Mouse (Mus musculus) erythroid progenitor cell, adult 5-6 weeks (primary cell): ENCODE data around the gene Ino80d. TPM values are rescaled to one million over a fixed set of nuclear protein-coding genes. Genes with fewer than 3 reads are reported as not detected.

ENCODE experiments used
- ATAC-seq: replicated peaks from 2 replicates; pipeline ENCODE4 v1.8.0; 2016; ENCODE audit warnings: moderate number of reproducible peaks, mild to moderate bottlenecking, moderate TSS enrichment, inconsistent platforms; ENCODE audit not compliant: poor library complexity, low FRiP score, severe bottlenecking
- total RNA-seq, 2 experiments: library from RNA; stranded (forward) in 1 of 2; stranded (reverse) in 1 of 2; fragments of 150-400 nt in 1 of 2; fragments of 186-747, 209-891 nt in 1 of 2; gene quantifications; 2 replicates each; pipeline versions ENCODE4 v1.2.3 to v1.2.4; 2015 to 2017; ENCODE audit warnings: low replicate concordance in 2 of 2

Ino80d gene
- total RNA-seq, 2 experiments from 2014 or later = 16.8 to 24.7 TPM

DNA sequence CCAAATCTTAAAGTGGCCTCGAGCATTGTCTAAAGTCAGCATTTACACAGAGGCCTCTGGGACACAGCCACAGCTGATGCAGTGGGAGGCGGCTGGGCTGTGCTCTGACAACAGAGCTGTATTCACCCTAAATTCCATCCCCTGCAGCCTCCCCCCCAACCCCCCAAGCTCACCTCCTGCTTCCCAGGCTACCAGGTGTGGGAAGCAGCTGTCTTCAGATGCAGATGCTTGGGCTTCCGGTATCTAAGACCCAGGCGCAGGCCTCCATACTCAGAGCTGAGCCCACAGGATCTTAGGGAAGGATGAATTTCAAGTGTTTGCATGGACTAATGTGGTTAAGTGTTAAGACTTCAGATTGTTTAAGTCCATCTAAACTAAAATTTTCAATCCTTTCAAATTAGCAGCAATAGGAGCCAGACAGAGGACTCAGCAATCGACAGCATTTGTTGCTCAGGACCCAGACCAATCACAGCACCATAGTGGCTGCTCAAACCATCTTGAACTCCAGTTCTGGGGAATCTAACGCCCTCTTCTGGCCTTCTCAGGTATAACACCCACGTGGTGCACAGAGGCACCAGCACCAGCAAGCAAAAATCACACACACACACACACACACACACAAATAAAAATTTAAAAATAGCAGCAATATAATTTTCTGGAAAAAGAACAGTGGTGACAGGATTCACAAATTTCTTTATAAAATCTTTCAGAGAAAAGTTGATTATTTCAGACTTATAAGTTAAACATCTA, 3.8 kb downstream of the Ino80d start:
- no peak for ATAC-seq

DNA sequence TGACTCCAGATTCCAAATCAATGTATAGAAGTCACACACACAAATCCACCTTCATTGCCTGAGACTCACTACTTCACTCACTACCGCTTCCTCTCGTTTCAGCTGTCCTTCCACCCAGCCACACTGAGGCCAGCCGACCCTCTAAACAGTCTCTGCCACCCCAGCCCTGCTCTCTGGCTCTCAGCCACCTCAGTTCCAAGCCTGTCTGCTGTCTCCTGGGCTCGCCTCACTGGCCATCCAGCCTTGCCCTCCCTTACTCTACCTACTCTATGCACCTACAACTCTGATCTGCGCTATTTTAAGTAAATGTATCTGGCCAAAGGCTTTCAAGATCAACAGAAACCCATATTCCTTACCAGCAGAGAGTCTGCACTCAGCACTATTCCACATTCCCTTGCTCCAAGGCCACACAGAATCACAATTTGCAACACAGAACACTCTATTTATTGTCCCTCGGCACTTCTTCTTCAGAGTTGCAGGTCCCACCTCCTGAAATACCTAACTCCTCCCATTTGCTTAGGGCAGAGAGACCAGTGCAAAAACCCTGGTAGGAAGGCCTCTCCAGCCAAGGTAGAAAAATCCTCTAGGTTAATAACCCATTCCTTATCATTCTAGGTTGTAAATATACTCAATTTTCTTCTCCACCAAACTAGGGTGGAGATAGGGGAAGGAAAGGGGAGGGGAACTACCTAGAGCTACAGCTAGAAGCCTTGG, 6.7 kb downstream of the Ino80d start:
- ATAC-seq = no peak

DNA sequence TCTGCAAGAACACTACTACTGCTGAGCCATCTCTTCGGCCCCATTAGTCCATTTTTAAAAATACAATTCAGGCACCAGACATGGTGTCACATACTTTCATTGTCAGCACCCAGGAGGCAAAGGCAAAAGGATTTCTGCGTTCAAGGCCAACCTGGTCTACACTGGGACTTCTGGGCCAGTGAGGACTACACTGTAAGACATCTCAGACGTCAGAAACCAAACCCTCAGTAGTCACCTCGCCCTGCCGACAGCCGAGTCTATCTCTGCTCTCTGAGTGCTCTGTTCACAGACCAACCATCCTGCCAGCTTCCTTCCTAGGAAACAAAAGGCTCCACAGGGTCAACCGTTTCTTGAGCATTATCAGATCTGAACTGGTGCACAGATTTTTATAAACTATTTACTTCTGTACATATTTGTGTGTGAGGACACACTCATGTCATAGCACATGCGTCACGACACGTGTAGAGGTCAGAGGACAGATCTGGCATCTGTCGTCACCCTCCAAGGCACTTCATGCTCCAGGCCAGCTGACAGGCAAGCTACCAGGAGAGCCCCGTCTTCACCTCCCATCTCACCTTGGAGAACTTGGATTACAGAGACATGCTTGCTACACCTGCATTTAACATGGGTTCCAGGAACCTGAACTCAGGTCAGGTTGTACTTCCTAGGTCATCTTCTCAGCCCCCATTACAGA, 11.6 kb downstream of the Ino80d start:
- ATAC-seq = no peak

GRCm38 (mm10) chr1:63100196-63100595, 14.3 kb downstream of the Ino80d start:
- ATAC-seq = no peak

- ATAC-seq = no peak
These were observed 15.6 kb downstream of the Ino80d start for GRCm38 (mm10) chr1:63098831-63099230.

DNA sequence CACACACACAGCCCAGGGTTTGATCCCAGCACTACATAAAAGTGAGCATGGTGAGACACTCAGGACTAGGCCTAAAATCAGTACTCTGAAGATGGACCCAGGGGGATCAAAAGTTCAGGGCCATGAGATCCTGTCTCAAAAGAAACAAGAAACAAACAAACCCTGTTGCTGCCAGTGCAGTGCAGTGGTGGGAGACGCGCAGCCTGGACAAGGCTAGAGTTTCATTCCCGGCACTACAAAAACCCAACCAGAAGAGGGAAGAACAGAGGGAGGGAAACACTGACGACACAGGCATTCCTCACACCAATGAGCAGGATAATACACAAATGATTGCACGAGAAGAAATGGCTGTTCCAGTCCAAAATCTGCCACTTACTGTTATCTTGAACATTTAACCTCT, 18.4 kb downstream of the Ino80d start:
- ATAC-seq = no peak

DNA sequence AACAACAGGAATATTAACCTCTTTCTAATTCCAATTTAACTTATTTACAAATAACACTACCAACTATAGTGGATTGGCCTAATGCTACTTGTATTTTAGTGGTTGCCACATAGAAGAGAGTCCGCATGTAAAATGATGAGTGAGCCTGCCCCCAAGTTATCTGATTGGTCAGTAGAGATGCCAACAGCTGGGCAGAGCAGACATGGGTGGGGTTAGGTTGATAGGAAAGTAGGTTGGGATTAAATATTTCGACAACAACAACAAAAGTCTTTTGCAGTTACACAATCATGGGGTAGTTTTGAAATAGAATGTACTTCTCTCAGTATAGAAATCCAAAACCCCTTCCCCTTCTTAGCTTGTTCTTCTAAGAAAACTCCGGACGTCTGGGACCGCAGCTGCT, 24.7 kb downstream of the Ino80d start:
- no peak for ATAC-seq

DNA sequence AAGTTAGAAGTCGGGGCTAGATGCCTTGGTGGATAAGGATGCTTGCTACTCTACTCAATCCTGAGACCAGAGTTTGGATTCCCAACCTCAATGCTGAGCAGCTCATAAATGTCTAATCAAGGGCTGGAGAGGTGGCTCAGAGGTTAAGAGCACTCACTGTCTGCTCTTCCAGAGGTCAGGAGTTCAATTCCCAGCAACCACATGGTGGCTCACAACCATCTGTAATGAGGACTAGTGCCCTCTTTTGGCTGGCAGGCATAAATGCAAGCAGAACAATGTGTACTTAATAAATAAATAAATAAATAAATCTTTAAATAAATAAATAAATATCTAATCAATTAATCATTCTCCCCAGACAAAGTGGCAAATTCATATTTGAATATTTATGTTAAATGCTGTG, 25.9 kb downstream of the Ino80d start:
- no peak for ATAC-seq

DNA sequence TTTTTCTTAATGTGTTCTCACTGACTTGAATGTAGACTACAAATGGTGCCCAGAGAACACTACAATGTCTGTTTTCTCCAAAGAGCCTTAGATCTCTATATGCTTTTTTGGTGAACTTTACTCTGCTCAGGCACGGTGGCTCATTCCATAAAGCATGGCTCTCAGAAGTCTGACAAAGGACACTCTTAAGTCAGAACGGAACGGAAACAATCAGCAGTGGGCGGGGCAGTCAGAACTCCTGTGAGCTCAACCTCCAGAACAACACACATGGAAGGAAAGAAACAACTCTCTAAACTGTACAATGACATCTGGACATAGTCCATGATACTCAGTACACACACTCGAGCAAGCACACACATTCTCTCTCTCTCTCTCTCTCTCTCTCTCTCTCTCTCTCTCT, 34.2 kb downstream of the Ino80d start:
- no peak for ATAC-seq

- no peak for ATAC-seq
These were observed 38.1 kb downstream of the Ino80d start for GRCm38 (mm10) chr1:63076383-63076782.

DNA sequence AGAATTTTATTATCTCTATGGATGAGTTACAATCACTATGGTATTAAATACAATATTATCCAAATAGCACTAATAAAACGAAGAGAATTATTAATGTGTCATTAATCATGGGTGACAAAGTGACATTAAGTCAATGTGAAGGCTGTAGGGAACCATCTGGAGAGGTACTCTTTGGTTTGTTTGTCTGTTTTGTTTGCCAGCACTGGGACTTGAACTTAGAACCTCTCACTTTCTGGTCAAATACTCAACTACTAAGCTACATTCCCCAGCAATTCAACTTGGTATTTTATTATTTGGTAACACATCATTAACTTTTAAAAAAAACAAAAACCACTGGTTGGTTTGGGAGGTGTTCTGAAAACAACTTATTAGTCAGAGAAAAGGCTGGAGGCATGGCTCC, 43.1 kb downstream of the Ino80d start:
- ATAC-seq = no peak

DNA sequence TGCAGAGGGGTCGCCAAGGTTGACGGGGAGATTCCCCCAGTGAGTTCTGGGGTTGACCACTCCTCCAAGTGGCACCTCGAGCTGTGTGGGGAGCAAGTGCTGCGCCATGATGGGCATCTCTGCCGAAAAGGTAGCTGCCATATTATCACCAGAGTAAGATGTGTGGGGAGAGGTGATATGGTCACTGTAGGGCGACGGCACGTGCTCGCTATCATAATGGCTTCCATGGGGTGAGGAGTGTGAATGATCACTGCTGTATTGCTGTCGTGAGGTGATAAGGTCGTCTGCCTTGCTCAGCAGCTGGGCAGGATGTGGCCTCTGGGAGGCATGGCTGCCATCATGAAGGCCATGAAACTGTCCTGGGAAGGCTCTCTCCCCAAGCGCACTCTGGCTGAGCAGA, 56.1 kb downstream of the Ino80d start:
- peak; percentile 25; the same call in 1 of the 2 replicates for ATAC-seq

GRCm38 (mm10) chr1:63057849-63058248, 56.6 kb downstream of the Ino80d start:
- ATAC-seq = no peak

DNA sequence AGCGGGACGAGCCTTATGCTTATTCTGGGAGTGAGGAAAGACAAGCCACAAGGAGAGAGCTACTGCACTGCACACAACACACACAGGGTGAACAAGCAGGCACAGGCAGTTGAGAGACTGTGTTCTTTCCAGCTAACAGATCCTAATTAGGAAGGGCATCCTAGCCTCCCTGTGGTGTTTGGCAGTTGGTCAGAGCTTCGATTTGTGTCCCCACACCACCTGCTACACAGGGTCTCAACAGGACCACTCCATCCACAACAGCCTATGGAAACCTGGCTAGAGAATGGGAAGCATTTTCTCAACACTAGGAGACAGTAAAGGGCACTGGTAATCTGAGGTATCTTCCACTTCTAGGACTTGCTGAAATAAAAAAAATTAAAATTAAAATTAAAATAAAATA, 57.1 kb downstream of the Ino80d start:
- no peak for ATAC-seq

- no peak for ATAC-seq
These were observed 59.1 kb downstream of the Ino80d start for GRCm38 (mm10) chr1:63055386-63055785.

DNA sequence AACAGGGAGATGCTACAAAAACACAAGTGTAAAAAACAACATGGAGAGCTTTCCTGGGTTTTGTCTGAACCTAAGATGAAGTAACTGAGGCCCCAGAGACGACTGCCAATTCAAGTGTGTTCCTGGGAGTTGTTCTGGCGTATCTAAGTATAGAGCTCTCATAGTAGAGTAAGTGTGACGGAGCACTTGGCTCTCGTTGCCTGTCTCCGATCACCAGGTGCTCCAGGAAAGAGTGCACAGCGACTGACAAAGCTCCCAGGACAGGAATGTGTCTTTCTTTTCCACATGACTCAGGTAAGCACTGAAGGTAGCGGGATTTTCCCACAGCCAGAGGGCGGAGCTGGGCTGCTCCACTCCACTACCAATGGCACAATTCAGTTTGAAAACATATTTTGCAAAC, 63.6 kb downstream of the Ino80d start:
- ATAC-seq = no peak

- ATAC-seq = no peak
These were observed 64.5 kb downstream of the Ino80d start for GRCm38 (mm10) chr1:63049977-63050376.

- no peak for ATAC-seq
These were observed 66.5 kb downstream of the Ino80d start for GRCm38 (mm10) chr1:63047983-63048382.

DNA sequence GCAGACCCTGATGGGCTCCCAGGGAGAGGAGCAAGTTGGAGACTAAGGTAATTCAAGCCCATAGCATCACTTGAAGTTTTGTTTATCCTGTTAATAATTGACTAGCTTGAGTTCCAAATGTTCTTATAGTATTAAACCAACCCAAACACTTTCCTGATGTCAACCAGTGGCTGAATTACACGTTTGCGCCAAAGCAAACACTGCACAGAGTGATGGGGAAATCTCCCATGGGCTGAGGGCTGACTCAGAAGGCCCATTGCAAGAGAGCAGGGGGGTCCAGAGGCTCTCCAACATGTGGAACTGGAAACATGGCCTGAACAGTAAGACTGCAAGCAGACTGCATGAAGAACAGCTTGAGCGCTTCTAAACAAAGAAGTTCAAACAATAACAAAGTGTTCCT, 81.5 kb downstream of the Ino80d start:
- ATAC-seq = no peak

DNA sequence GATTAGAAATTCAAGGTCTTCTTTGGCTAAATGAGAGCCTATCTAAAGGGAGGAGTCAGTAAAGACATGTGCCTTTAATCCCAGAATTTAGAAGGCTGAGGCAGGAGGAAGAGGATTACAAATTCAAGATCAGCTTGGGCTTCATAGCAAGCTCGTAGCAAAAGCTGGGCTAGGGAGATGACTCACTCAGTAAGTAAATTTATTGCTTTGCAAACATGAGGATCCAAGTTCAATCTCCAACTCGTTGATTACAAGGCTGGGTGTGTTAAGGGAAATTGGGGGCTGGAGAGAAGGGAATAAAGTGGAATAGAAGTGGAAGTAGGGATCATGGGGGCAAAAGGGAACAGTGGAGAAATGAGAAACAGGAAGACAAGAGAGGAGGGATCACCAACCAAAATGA, 94.6 kb downstream of the Ino80d start:
- ATAC-seq = no peak
